Mouse (Mus musculus) thymus, postnatal 25 days (tissue): ENCODE data around the gene Lin52.

Experiments used
- DNase-seq: peaks from one replicate; pipeline ENCODE4 v3.0.0; 2022

The Lin52 gene

GRCm38 (mm10) chr12:84541391-84541958 is 90.3 kb downstream of the Lin52 start:
- no peak for DNase-seq

- DNase-seq = peak; percentile 46
Measured at GRCm38 (mm10) chr12:84546028-84546427, 94.8 kb downstream of the Lin52 start.

GRCm38 (mm10) chr12:84546577-84547085 is 95.4 kb downstream of the Lin52 start:
- DNase-seq = no peak

DNA sequence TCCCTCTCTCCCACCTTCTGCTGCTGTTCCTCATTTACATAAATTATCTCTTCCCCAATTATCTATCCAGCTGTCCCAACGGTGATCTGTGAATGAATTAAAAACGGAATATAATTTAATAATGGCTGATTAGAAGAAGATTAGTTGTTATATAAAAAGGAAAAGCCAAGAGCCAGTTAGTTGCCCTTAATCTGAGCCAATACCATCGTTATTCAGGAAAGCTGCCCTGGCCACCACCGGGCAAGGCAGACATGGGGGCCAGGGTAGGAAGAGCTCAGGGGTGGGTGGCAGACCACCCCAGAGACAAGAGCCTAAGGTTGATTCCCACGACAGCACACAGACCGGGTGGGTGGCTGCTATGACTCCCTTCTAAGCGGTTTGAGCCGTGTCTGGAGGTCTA is 97.0 kb downstream of the Lin52 start:
- no peak for DNase-seq

- no peak for DNase-seq
Measured at GRCm38 (mm10) chr12:84555218-84555617, 104.0 kb downstream of the Lin52 start.

- DNase-seq = no peak
Measured at GRCm38 (mm10) chr12:84562558-84562957, 111.3 kb downstream of the Lin52 start.

DNA sequence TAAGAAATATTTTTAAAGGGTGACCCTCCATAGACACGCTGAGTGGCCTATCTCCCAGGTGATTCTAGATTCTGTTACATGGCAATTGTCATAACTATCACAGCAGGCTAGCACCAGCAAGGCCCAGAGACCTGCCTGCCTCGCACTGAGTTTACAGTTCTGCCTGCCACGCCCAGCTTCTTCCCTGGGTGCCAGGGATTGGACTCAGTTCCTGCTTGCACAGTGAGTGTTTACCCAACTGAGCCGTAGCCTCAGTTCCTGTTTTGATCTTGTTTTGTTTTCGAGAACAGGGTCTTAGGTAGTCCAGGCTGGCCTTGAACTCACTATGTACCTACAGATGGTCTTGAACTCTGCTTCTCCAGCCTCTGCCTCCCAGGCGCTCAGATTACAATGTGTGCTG is 116.4 kb downstream of the Lin52 start:
- DNase-seq = no peak

GRCm38 (mm10) chr12:84569336-84569970 is 118.2 kb downstream of the Lin52 start, which contains the start of gene Vsx2:
TSS of gene Vsx2 (plus strand) at chr12:84569762.
- no peak for DNase-seq

- DNase-seq = no peak
Measured at GRCm38 (mm10) chr12:84569976-84570693, 118.9 kb downstream of the Lin52 start.

- no peak for DNase-seq
Measured at GRCm38 (mm10) chr12:84570694-84571415, 119.6 kb downstream of the Lin52 start.

GRCm38 (mm10) chr12:84571466-84572340 is 120.5 kb downstream of the Lin52 start:
- DNase-seq = peak; percentile 59

DNA sequence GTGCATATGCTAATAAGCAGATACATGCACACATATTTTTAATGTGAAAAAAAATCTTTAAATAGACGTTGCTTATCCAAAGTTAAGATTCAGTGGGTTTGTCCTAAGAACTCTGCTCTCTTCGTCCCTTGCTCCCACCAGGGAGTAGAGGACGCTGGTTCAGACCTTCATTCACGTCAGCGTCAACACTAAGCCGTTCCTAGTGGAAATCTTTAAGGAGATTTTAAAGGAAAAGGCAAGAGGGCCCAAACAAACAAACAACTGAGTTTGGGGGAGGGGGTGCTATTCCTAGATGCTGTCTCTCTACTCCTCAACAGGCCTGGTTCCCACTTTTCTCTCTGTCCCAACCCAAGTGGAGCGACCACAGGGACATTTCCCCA is 121.1 kb downstream of the Lin52 start:
- no peak for DNase-seq

- DNase-seq = no peak
Measured at GRCm38 (mm10) chr12:84573094-84573493, 121.9 kb downstream of the Lin52 start.

DNA sequence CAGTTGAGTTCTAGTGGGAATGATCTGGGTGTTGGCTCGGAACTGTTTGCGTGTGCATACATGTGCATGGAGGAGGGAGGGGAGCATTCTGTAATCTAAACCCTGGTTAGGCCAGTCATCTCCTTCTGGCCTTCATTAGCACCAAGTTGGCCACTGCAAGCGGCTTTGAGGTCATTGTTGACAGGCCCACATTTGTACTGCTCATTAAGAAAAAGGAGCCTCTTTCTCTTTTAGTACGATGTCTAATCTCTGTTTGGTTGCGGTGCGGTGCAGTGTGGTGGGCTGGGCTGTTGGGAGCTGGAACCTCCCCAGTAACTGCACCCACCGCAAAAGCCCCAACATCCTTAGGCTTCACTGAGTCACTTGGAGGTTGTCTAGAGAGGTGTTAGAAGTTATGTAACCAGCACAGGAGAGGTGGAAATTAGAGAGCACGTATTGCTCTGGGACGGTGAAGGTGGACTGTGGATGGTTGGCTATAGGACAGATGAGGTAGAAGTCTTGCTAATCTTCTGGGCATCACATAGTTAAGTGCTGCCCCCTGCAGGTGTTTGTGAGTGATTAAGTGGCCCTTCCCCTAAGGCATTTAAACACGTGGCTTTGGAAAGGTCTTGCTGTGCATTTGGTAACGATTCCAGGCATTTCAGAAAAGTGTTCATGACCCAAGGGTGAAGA is 126.7 kb downstream of the Lin52 start:
- no peak for DNase-seq

DNA sequence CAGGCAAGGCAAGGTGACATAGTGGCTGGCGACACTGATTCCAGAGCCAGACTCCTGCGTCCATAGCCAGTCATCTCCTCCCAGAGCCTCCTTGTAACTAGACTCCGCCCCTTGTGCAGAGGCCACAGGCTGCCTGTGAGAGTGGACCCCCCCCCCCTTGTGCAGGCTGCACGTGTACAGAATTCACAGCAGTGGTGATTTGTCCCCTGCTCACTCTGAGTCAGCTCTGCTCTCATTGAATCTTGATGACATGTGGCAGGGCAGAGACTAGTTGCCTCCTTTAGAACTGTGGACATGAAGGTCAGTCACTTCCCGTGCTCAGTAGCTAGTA is 127.2 kb downstream of the Lin52 start:
- DNase-seq = no peak

DNA sequence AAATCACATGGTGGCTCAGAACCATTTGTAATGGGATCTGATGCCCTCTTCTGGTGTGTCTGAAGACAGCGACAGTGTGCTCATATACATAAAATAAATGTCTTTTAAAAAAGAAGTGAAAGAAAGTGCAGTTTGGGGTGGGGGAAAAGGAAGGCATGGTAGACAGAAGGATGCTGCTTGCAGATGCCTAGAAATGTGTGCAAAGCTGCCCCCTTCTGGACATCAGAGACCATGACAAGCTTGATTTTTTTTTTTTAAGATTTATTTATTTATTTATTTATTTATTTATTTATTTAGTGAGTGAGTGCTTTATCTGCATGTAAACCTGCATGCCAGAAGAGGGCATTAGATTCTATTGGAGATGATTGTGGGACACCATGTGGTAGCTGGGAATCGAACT is 130.1 kb downstream of the Lin52 start:
- no peak for DNase-seq

- peak; percentile 91 for DNase-seq
Measured at GRCm38 (mm10) chr12:84589825-84590761, 138.9 kb downstream of the Lin52 start.
